Mouse (Mus musculus): ENCODE measurements around the gene Exoc3l4.
A peak's percentile ranks its signal among the peaks of the same experiment; 100 is the strongest.

Exoc3l4 gene

DNA sequence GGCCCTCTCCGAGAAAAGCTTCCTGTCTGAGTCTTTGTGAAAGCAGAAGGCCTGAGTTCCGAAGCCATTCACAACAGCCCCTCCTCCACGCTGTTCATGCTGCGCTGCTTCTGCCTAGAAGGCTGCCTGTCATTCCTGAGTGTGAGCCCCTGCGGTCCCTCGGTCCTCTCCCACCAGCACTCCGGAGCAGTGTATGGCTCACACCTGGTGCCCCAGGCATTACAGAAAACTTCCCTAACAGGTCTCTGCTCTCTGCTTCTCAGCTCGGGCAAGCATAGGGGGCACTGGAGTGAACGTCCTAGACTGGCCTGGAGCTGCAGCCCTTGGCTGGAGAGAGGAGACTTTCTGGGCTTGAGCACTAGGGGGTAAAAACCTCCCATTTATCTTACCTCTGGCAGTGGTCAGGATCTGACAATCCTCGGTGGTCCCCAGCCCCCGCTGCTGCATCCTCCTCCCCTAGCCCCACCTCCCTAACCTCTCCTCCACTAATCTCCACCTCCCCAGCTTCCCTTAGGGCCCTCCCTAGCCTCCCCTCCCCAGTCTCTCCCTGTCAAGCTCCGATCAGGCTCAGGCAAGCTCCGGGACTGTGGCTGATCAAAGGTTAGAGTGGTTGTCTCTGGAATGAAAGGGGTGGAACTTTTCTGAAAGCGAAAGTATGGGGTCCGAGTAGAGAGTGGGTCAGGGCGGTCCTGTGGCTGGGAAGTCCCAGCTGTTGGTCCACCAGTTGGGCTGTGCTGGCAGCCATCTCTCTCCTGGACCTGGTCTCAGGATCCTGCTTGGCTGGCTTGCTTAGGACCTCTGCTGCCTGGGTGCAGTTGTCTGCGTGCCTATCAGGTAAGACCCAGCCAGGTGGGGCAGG lies at the start of gene Exoc3l4:
TSS of gene Exoc3l4 (plus strand) at position 97 of the 859 bp plus-strand sequence.
- peak; percentile 50 for DNase-seq

DNA sequence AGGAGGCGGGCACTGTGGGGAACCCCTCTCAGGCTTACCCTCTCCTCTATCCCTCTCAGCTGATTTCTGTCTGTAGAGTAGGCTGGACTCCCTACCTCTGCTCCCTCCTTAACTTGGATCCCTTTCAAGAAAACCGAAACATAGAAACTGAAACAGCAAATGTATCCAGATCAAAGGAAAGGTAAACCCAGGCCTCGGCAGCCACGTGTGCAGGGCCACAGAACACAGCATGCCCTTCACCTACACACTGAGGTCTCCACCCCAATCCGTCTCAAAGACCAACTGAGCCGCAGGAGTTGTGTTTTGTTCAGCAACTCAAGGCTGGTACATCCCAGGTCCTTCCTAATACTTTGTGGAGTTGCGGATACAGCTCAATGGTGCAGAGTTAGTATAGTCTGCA lies 49.8 kb upstream of the Exoc3l4 start:
- no peak for DNase-seq

DNA sequence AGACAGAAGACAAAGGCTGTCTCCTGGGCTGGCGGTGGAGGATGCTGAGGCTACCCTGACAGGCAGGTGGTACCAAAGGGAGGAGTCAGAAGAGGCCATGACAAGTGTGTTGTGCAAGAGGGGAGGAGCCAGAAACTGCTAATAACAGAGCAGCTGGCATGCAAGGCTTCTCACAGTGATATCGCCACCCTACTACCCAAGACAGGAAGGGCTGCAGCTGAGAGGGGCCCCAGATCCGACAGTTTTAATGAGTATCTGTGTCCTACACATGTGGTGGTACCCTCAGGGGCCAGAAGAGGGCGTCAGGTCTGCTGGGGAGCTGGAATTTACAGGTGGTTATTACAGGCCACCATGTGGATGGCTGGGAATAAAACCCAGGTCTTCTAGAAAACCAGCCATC lies 46.6 kb upstream of the Exoc3l4 start:
- DNase-seq = no peak

DNA sequence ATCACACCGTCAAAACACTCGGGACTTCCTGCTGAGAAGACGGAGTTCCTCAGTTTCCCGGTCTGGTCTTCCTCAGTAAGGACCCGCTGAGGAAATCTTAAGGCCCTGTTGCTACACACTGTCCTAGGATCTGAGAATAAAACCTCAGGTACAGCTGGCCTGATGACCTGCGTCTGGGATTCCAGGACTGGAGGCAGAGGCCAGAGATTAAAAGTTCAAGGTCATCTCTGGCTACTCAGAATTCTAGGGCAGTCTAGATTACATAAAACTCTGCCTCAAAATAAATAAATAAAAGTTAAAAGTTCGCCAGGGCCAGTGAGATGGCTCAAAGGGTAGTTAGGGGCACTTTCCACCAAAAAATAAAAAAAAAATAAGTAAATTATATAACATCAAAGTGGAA lies 44.9 kb upstream of the Exoc3l4 start:
- DNase-seq = no peak

DNA sequence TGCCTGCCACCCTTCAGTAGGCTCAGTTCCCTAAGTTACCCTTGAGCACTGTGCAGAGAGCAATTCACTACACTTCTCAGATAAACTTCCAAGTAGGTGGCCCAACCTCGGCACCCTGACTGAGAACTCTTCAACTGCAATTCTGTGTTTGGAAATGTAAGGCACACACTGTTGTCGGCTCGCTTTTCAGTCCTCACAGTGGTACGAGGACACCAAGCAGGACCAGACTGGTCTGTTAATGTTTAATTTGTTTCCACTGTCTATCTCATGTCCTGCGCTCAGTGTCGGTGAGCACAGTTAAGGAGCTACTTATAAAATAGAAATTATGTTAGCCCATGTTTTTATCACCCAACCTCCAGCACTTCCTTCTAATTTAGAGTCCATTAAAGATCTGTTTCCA lies 43.4 kb upstream of the Exoc3l4 start:
- DNase-seq = no peak

DNA sequence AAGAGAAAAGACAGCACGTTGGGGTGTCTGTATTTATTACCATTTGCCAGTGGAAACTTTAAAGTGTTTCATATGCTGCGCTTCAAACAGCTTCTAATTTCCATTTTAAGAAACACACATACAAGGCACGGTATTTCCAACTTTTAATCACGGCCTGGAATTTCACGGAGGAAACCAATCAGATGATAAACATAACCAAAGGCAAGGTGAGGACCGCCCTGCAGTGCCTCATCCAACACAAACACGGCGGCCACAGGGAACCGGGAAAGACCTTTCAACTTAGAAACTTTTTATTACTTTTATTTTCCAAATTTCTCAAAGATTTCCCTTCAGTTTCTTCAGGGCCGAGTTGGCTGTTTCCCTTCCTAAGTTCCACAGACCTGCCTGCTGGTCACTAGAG lies 42.1 kb upstream of the Exoc3l4 start:
- DNase-seq = no peak

DNA sequence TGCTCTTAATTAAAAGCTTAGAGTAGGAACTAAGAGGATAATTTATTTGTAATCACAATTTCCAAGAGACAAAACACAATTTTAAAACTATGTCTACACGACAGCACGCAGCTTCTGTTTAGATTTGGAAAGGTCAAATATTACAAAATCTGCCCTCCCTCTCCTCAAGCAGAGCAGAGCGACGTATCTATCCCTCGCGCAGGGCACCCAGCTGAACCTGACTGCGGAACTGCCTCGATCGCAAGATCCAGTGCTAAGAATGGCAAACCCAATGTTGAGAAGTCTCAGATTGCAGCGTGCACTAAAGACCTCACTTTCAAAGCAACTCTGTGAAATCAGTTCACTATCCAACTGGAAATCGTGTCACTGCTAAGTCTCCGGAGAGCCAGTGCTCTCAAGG lies 41.3 kb upstream of the Exoc3l4 start:
- DNase-seq = no peak

DNA sequence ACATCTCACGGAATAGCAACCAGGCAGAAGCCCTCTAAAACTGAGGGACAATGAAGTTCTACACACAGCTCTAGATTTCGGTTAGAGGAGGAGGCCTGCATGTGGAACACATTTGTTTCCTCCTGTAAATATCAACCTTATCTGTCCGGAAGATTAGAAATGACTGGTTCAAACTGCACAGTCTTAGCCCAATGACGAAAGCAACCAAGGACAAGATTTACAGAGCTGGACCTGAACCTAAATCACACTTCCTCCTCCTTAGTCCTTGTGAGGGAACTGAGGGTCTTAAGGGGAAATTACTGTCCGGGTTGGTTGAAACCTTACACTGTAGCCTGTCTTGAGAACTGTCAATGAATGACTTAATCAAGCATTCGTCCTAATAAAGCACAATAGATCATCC lies 40.8 kb upstream of the Exoc3l4 start:
- no peak for DNase-seq

DNA sequence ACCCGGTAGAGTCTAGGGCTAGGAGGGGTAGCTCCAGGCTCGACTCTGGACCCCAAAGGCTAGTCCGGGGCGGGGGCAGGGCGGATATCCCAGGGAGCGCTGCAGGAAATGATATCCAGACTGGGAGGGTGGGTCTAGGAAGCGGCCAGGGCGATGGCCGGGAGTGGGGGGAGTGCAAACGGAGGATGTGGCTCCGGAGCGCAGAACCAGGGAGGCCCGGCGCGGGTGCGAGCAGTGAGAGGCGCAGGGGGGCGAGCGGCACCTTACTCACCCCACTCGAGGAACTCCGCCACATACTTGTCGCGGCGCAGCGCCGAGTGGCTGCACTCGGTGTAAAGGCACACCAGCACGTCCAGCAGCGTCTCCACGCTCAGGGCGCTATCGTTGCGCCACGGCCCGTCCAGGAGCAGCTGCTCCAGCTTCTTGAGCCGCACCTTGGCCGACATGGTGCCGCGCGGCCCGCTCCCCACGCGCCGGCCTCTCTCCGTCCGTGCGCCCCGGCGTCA lies 39.9 kb upstream of the Exoc3l4 start:
- peak; percentile 68 for DNase-seq

DNA sequence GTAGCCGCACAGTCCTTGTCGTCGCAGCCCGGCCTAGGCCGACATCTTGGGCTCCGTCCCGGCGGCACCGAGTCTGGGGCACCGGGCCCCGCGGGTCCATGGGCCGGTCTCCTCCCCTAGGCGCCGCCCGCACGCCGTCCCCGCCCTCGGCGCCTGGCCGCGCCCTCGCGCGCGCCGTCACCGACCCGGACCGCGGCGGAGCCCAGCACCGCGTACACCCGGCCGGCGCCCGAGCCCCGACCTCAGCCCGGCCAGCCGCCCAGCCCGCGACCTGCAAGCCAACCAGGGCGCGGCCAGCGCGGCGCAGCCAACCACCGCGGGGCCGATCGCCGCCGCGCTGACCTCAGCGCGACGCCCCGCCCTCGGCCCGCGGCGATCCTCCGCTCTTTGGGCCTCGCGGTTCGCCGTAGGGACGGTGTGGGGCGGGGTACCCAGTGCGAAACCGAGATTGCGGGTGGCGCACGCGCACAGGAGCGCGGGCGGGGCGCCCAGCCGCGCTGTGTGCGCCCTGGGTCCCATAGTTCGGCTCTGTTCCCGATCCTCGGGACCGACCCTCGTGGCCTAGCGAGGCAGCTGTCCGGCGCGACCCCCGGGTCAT lies 39.3 kb upstream of the Exoc3l4 start, which contains the start of gene Cdc42bpb:
TSS of gene Cdc42bpb (minus strand) at position 343 of the 598 bp plus-strand sequence.
- DNase-seq = peak; percentile 95

DNA sequence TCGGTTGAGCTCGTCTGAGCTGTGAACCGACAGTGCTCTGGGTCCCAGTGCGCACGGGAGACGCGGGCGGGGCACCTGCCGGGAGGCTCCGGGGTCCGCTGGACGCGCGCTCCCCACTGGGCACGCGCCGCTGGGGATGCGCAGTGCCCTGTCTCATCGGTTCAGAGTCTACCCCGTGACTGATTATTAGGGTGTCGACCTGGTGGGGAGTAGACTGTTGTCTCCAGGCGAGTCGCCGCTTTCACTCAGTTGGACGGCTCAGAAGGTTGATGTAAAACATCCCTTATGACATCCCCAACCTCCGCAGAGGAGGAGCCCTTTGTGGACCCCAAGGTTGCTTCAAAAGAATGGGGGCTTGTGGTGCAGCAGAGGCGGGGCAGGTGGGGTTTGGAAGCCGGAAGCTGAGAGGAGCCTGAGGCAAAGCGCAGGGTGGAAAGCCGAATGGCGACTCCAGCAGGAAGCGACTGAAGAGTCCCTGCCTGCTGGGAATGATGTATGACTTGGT lies 38.8 kb upstream of the Exoc3l4 start:
- peak; percentile 56 for DNase-seq

DNA sequence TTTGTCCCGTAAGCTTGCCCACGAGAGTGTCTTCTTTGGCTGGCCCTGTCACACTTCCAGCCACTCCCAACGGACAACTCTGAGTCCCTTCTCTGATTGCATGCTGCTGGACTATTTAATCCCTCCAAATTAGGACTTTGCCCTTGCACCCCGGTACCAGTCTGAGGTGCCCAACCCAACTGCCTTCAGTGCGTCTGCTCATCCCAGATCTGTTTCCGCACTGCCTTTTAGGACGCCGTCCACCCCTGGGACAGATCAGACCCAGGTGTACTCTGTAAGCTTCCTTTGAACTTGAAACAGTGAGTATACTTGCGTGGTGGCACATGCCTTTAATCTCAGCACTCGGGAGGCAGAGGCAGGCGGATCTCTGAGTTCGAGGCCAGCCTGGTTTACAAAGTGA lies 38.0 kb upstream of the Exoc3l4 start:
- no peak for DNase-seq

DNA sequence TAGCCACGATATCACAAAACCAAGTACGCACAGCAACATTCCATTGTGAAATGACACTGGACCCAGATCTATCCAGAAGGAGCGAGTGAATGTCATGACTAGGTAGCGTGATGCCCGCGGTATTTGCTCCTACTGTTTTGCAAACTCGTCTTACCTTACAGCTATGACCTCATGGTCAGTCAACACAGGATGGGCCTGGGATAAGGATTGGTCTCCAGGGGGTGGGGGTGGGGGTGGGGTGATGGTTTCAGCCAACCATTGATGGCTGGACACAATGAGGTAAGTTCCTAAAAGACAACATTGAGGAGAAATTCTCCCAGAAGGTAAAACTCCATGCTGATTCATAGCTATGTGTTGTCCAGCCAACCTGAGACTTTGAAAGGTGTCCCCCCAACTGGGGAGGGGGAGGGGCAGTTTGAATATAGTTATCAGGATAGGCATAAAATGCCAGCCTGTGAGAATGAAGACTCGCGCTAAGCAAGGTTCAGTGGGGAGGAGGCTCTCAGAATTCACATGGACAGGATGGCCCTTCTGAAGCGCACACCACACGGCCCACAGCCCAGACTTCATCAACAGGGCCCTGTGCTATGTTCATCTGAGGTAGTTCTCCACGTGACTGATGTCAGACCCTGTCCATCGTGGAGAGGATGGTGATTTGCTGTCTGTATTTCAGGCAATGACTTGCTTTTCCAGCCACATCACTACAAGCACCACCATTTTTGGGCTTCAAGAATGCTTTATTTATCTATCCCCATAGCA lies 30.8 kb upstream of the Exoc3l4 start:
- no peak for DNase-seq

DNA sequence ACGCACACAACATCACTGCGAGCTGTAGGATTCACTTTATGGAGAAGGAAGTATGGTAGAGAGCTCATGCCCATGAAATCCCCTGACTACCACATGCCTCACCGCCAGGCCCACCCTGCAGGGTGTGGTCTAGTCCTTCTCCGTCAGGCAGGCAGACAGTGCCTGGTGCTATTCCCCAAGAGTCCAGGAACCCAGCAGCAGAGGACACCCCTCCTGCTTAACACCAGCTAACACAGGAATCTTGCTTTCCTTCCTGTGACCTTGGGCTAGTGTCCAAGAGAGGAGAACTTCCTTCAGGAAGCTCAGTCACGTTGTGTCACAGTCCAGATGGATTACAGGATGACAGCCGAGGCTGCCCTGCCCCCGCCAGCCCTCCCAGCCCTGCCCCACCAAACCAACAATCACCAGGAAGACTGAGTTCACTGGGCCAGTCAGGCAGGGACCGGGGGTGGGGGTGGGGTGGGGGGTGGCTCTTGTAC lies 30.1 kb upstream of the Exoc3l4 start:
- DNase-seq = peak; percentile 78

DNA sequence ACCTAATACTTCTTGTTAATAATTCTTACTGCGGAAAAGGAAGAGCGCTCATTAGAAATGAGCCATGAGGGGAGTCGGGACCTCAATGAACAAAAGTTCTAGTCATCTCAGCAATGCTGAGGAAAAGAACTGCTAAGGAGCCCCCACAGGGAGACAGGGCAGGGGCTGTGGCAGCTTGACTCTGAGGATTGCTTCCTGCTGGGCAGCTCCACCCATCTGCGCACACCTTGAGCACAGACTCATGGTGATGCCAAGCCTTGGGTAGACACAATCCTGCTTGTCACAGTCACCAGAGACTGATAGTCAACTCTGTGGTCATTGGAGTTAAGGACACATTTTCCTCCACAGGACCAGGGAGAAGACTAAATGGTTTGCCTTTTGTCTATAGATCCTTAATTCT lies 29.7 kb upstream of the Exoc3l4 start:
- DNase-seq = no peak

DNA sequence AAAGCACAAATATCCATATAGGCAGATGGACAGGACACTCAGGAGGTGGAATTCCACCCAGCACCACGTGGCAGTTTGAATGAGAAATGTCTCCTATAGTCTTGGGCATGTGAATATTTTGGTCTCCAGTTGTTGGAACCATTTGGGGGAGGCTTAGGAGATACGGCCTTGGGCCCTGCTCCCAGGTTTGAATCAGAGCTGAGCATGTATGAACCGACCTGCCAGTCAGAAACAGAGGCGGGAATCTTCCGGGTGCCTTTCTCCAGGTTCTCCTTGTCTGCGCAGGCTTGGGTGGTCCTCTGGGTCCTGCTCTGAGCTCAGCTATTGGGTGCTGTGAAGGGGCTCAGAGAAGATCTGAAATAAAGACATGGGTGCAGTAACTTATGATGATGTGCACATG lies 22.8 kb upstream of the Exoc3l4 start:
- no peak for DNase-seq

DNA sequence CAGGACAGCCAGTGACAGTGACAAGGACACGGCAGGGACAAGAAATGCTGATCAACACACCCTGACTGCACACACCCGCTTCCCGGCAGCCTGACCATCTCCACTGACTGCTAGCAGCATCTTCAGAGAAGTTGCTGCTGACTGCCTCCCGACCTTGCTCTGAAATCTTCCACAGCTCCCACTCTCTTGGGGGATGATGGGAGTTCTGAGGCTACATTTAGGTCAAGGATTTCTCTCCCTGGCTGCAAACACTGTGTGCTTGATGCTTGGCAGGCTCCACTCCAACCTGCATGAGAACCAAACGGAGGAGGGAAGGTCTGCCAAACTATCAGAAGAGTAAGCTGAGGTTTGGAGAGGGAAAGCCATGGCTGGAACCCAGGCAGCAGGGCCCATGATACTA lies 19.8 kb upstream of the Exoc3l4 start:
- DNase-seq = no peak

DNA sequence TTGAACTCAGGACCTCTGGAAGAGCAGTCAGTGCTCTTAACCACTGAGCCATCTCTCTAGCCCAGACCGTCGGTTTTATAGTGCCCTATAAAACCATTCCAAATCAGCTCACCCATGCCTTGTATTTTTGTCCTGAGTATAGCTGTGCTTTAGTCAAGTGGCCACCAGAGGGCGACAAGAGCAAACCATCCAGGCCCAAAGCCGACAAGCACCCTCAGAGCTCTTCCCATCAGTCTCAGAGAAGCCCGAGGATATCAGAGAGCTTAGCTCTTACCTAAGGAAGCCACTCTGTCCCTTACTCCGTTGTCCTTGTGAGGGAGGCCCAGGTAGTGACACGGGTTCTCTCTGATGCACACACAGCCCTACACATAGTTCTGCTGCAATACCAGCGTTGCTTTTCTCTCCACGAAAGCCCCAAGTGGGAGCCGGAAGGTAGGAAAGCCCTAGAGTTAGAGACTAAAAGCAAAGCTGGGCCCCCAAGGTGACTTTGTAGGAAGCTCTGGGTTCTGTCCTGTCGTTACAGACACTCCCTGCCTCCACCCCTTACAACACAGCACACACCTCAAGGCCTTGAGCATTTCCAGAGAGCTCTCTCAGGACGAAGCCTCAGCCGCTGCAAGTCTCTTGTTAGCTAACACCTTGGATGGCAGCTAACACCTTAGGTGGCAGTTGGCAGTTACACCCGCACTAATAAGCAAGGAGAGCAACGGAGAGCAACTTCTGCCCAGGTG lies 15.2 kb upstream of the Exoc3l4 start:
- DNase-seq = peak; percentile 70

DNA sequence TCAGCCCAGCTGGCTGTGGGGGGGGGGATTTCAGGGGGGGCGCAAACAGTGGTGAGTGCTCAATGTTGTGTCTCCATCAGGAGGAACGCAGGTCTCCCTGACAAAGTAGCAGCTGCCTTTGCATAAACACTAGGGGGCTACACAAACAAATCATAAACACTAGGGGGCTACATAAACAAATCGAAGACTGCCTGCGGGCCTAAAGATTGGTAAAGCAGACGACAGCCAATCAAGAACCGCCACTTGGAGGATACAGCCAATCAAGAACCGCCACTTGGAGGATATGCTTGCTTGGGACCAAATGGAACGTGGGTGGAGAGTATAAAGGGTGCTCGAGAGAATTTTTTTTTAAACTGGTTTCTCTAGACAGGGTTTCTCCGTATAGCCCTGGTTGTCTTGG lies 11.9 kb upstream of the Exoc3l4 start:
- DNase-seq = no peak

DNA sequence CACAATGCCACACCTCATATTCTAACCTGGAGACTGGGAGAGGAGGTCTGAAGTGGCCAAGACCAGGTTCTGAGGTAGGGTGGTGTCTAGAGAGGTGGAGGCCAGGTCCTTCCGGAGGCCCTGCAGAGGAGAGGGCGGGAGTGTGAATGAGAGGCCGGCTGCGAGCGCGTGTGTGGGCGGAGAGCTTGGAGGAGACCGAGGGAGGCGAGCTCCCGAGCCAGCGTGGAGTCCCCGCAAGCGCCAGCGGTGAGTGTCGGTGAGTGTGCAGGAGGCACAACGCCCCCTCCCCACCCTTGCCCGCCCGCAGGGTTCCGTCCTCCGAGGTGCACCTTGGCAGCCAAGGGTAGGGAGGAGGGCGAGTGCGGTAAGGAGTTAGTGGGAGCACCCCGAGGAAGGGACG lies 10.2 kb upstream of the Exoc3l4 start, which contains the start of gene Lbhd2:
TSS of gene Lbhd2 (plus strand) at position 188 of the 400 bp plus-strand sequence.
- DNase-seq = no peak

DNA sequence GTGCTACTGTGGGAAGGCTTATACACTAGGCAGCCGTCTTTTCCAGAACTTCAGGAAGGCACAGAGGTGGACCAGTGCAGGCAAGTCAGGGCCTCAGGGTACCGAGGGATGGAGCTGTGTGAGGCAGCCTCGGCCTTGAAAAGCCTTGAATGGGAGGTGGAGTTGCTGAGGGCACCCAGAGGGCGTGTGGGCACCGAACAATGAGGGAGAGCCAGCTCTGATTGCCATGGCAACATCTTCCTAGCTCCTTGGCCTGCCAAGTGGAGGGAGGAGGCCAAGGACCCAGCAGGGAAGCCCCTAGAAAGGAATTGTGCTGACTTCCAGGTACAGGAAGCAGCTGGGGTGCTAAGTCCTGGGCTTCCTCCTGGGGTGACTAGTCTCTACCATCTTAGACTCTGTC lies 7.2 kb upstream of the Exoc3l4 start:
- DNase-seq = no peak

DNA sequence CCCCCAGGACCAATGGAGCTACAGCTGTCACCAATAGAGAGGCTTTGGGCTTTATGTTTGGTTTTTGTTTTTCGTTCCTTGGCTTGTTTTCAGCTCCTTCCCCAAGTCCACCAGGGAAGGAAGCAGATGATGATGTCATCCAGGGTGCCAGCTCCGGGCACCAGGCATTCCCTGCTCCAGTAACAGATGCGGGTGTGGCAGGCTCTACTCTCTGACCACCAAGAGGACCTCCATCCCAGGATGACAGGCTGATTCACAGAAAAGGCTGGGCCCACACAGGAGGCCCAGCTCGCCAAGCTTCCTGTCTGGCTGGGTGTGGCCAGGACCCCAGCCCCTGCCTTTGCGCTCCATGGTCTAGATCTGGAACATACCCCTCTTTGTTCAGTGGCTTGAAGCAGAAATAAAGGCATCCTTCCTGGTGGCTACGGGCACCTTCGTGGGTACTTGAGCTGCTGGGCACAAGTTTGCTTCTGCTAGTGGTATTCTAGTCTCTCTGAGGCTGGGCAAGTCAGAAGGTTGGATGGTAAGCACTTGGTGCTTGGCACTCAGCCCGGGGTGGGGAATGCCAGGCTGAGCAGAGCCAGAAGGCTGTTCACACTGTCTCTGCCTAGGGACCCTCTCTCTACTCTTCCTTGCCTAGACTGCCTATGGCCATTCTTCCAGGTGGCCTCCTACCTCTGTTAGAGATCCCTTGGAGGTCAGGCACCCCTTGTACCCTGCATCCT lies 5.0 kb upstream of the Exoc3l4 start:
- no peak for DNase-seq
